Mouse (Mus musculus): Measurements from ENCODE around the gene Slc39a9. TPM values are rescaled to one million over a fixed set of nuclear protein-coding genes. Genes with fewer than 3 reads are reported as not detected.
A peak's percentile ranks its signal among the peaks of the same experiment; 100 is the strongest.

Gene Slc39a9
- 23.2 and 25.8 TPM in 2 replicates for polyA plus RNA-seq (2015; fragmentation: Nextera tagmentation; extraction: Ambion mirVana)

DNA sequence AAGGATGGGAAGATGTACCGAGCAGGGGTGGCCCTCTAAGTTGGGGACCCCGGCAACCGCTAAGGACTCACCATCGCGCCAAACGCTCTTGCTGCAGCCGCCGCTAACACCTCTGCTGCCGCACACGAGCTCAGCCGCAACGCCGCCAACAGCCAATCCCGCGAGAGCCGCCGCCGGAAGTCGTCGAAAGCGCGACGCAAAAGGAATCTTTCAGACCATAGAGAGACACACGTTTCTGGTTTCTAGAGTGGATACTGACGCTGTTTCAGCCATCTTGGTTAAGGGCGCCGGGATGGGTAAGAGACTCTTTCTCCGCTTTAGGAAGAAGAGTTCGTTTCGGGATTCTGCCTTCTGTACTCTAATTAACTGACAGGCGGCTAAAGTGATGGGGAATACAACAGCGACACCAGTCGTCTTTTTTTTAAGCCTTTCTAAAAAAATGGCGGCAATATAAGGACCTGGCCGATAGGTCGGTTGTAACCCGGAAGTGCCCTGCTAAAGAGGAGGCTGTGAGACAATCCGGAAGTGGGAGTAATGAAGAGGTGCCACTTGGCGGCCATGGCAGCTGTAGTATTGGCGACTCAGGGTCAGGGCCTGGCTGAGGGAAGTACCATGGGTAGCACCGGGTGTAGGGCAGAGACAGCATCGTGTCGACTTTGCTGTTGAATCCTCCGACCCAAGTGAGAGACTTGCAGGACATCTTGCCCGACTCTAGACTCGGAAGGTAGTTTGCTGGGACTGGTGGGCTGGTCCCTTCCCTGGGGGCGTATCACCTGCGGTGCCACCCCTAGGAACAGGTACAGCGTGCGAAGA lies at the start of gene Slc39a9, which contains the start of gene Erh:
TSS of gene Slc39a9 (plus strand) at position 191 of the 813 bp plus-strand sequence.
TSS of gene Erh (minus strand) at position 649 of the 813 bp plus-strand sequence.
- Histone ChIP-seq H3K4me1 (peaks cover 31% of the 10 kb centered on the region), H3K27me3 (no peaks in the 10 kb centered on the region), H3K4me2 (replicated peaks) (peak within 1 kb of the TSS; percentile 72), H3K9me3 (replicated peaks) (no peaks in the 10 kb centered on the region), H3K27ac (replicated peaks) (peak within 1 kb of the TSS; percentile 85), H3K9ac (peak within 1 kb of the TSS; percentile 96), H3K36me3 (peaks cover 32% of the 10 kb centered on the region), H3K4me3 (replicated peaks) (peak within 1 kb of the TSS; percentile 96)
- under 1% methylated on average over 50 of the region's 50 CpGs for WGBS
- peak; percentile 95 for ATAC-seq (ENCODE audit: insufficient number of reproducible peaks, low FRiP score, low TSS enrichment, low read depth)

DNA sequence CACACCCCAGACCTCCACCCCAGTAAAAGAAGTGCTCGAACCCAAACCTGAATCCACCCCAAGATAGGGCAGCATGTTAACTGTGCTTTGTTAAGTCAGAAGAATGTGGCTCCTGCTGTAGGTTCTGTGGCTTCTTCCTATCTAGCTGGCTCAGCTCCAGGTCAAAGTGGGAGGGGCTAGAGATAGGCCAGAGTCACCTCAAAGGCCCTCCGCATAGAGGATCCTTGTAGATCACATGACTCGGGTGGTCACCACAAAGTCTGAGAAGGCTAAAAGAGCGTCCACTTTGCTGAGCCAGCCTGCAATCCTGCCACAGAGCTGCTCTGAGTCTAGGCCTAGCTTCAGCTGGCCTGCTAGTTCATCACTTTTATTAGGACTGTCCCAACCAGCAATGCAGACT lies 49.5 kb upstream of the Slc39a9 start:
- no peak for ATAC-seq (ENCODE audit: insufficient number of reproducible peaks, low FRiP score, low TSS enrichment, low read depth)
- no peaks in the 10 kb centered on the region; the same call in 1 of the 2 replicates for H3K36me3 ChIP-seq
- no peak overlapping the region for H3K9ac ChIP-seq
- H3K4me3 ChIP-seq (replicated peaks), result no peak overlapping the region
- no peak overlapping the region for H3K27ac ChIP-seq (replicated peaks)
- no peaks in the 10 kb centered on the region for H3K4me1 ChIP-seq
- H3K9me3 ChIP-seq (replicated peaks), result no peaks in the 10 kb centered on the region
- no peaks in the 10 kb centered on the region for H3K27me3 ChIP-seq
- no peak overlapping the region for H3K4me2 ChIP-seq (replicated peaks)
- 85% methylated on average over 4 of the region's 4 CpGs for WGBS

GRCm38 (mm10) chr12:80594781-80595180 lies 48.9 kb upstream of the Slc39a9 start:
- Histone ChIP-seq H3K27ac (replicated peaks) (no peak overlapping the region), H3K9me3 (replicated peaks) (no peaks in the 10 kb centered on the region), H3K4me2 (replicated peaks) (no peak overlapping the region), H3K4me1 (no peaks in the 10 kb centered on the region), H3K36me3 (no peaks in the 10 kb centered on the region; the same call in 1 of the 2 replicates), H3K4me3 (replicated peaks) (no peak overlapping the region), H3K27me3 (no peaks in the 10 kb centered on the region), H3K9ac (no peak overlapping the region)
- 88% methylated on average over 4 of the region's 4 CpGs for WGBS
- no peak for ATAC-seq (ENCODE audit: insufficient number of reproducible peaks, low FRiP score, low TSS enrichment, low read depth)

DNA sequence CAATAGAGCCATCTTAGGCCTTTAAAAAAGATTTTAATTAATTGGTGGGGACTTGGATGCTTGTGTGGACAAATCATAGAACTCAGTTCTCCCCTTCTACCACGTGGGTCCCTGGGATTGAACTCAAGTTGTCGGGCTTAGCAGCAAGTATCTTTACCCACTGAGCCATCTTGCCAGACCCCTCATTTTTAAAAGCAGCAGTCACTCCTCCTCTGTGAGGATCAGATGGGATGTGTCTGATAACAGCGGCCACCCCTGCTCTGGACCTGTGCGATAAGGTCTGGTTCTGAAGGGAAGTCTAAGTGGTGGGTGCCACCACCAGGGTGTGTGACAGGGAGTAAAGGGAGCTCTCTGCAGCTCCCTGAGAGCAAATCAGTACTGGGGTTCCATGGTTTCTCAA lies 48.1 kb upstream of the Slc39a9 start:
- Histone ChIP-seq H3K9me3 (replicated peaks) (no peaks in the 10 kb centered on the region), H3K27ac (replicated peaks) (no peak overlapping the region), H3K36me3 (no peaks in the 10 kb centered on the region), H3K4me1 (no peaks in the 10 kb centered on the region), H3K4me3 (replicated peaks) (no peak overlapping the region), H3K27me3 (no peaks in the 10 kb centered on the region), H3K4me2 (replicated peaks) (no peak overlapping the region), H3K9ac (no peak overlapping the region)
- WGBS, result 92% methylated on average over 4 of the region's 4 CpGs
- no peak; the same call in 1 of the 2 replicates for ATAC-seq (ENCODE audit: insufficient number of reproducible peaks, low FRiP score, low TSS enrichment, low read depth)

GRCm38 (mm10) chr12:80595968-80596367 lies 47.7 kb upstream of the Slc39a9 start:
- ATAC-seq (ENCODE audit: insufficient number of reproducible peaks, low FRiP score, low TSS enrichment, low read depth), result no peak
- WGBS, result 82% methylated on average over 4 of the region's 4 CpGs
- Histone ChIP-seq H3K4me3 (replicated peaks) (no peak overlapping the region), H3K9ac (no peak overlapping the region), H3K4me2 (replicated peaks) (no peak overlapping the region), H3K4me1 (no peaks in the 10 kb centered on the region), H3K9me3 (replicated peaks) (no peaks in the 10 kb centered on the region), H3K27me3 (no peaks in the 10 kb centered on the region), H3K36me3 (no peaks in the 10 kb centered on the region), H3K27ac (replicated peaks) (no peak overlapping the region)

DNA sequence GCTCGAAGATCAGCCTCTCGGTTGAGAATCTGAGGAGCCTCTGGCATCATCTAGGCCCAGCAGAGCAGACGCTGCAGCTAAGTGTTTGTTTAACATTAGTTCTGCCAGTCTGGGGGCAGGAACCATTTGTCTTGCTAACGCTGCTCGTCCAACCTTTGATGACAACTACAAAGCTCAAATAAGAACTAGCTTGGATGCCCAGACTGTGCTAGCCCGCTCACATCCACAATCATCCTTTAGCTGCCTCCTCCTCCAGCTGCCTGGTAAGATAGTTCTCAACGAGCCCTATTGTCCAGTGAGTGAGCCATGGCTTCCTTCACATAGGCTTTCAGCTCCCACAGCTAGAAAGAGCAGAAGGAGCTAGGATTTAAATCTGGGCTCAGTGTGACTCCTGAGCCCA lies 45.4 kb upstream of the Slc39a9 start:
- no peak overlapping the region for H3K27ac ChIP-seq (replicated peaks)
- H3K4me2 ChIP-seq (replicated peaks), result no peak overlapping the region
- H3K9me3 ChIP-seq (replicated peaks), result no peaks in the 10 kb centered on the region
- H3K36me3 ChIP-seq, result no peaks in the 10 kb centered on the region
- no peak for ATAC-seq (ENCODE audit: insufficient number of reproducible peaks, low FRiP score, low TSS enrichment, low read depth)
- H3K9ac ChIP-seq, result no peak overlapping the region
- no peaks in the 10 kb centered on the region for H3K27me3 ChIP-seq
- 31% methylated on average over 7 of the region's 7 CpGs for whole genome bisulfite sequencing
- H3K4me1 ChIP-seq, result peaks cover 2% of the 10 kb centered on the region
- no peak overlapping the region for H3K4me3 ChIP-seq (replicated peaks)

DNA sequence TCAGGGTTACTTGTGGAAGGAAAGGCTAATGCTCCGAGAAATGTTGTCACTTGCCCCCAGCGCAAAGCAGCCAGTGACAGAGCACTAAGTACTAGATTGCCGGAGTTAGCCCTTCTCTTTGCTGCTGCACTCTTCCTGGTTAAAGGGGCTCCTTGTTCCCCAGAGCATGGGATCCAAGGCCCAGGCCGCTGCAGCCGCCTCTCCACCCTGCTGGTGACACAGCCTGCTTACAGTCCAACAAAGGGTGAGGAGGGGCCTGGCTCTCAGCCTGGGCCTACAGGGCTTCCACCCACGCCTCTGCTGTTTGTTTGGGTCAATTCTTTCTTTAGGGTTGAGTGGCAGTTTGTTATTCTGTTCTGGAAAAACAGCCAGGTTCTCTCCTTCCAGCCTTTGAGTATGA lies 44.9 kb upstream of the Slc39a9 start:
- Histone ChIP-seq H3K4me2 (replicated peaks) (no peak overlapping the region), H3K4me3 (replicated peaks) (no peak overlapping the region), H3K4me1 (peaks cover 7% of the 10 kb centered on the region), H3K27ac (replicated peaks) (no peak overlapping the region), H3K9me3 (replicated peaks) (no peaks in the 10 kb centered on the region), H3K9ac (no peak overlapping the region), H3K27me3 (no peaks in the 10 kb centered on the region), H3K36me3 (no peaks in the 10 kb centered on the region)
- 0 out of 2 replicates have a peak, but pooled peaks have one; percentile 36 for ATAC-seq (ENCODE audit: insufficient number of reproducible peaks, low FRiP score, low TSS enrichment, low read depth)
- WGBS, result 58% methylated on average over 6 of the region's 6 CpGs

DNA sequence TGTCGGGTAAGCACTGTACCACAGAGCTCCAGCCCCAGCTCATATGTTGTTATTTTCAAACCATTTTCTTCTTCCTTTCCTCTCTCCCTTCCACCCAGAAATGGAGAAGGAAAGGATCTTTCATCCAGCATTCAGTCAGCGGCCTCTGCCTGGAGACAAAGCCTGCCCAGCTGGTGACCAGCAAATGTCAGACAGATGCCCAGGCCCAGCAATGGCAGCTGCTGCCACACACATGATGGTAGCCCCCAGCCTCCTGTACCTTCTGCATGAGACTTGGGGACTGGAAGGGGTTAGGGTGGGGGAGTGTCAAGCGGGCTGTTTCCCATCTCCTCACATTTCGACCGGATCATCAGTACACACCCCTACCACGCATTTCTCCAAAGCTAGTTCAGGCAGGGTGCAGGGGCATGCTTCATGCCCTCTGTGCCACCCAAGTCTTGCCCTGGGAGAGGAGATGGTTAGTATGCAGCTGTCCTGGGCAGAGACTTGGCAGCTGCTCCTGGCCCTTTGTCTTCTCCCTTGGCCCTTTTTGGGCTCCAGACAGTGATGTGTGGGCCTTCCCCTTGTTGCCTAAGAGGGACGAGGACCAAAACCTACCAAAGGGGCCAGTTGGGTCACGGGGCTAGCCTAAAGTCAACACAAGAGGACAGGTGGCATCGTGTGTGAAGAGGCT lies 42.0 kb upstream of the Slc39a9 start:
- Histone ChIP-seq H3K4me3 (replicated peaks) (no peak overlapping the region), H3K9ac (no peak overlapping the region), H3K27me3 (no peaks in the 10 kb centered on the region), H3K27ac (replicated peaks) (no peak overlapping the region), H3K4me2 (replicated peaks) (no peak overlapping the region), H3K9me3 (replicated peaks) (no peaks in the 10 kb centered on the region), H3K4me1 (peaks cover 11% of the 10 kb centered on the region), H3K36me3 (no peaks in the 10 kb centered on the region)
- WGBS, result 77% methylated on average over 9 of the region's 9 CpGs
- ATAC-seq (ENCODE audit: insufficient number of reproducible peaks, low FRiP score, low TSS enrichment, low read depth), result no peak

- Histone ChIP-seq H3K9me3 (replicated peaks) (no peaks in the 10 kb centered on the region), H3K36me3 (no peaks in the 10 kb centered on the region), H3K27me3 (no peaks in the 10 kb centered on the region), H3K4me3 (replicated peaks) (no peak overlapping the region), H3K4me1 (peaks cover 11% of the 10 kb centered on the region), H3K27ac (replicated peaks) (no peak overlapping the region), H3K9ac (no peak overlapping the region), H3K4me2 (replicated peaks) (no peak overlapping the region)
- 94% methylated on average over 5 of the region's 5 CpGs for WGBS
- ATAC-seq (ENCODE audit: insufficient number of reproducible peaks, low FRiP score, low TSS enrichment, low read depth), result no peak
These were observed 41.3 kb upstream of the Slc39a9 start for GRCm38 (mm10) chr12:80602432-80602831.

GRCm38 (mm10) chr12:80603566-80603965 lies 40.1 kb upstream of the Slc39a9 start:
- WGBS, result 56% methylated on average over 4 of the region's 4 CpGs
- Histone ChIP-seq H3K4me3 (replicated peaks) (no peak overlapping the region), H3K4me1 (peaks cover 11% of the 10 kb centered on the region), H3K4me2 (replicated peaks) (no peak overlapping the region), H3K9me3 (replicated peaks) (no peaks in the 10 kb centered on the region), H3K27me3 (no peaks in the 10 kb centered on the region), H3K9ac (no peak overlapping the region), H3K36me3 (no peaks in the 10 kb centered on the region), H3K27ac (replicated peaks) (no peak overlapping the region; the same call in 1 of the 2 replicates)
- no peak for ATAC-seq (ENCODE audit: insufficient number of reproducible peaks, low FRiP score, low TSS enrichment, low read depth)

DNA sequence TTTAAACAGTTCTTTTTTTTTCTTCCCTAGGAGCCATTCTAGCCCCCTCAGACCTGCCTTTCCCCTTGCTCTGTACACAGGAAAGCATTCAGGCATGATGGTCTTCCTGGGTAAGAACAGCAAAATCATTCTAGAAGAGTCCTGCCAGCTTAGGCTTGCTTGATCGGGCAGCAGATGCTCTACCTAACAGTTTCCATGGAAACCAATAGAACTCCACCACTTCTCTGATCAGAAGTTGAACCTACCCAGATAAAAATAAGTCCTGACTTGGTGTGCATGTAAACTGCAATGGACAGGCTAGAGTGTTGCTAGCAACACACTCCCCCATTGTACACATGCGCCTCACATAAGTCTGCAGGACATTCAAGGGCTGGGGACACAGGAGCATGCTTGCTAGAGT lies 39.5 kb upstream of the Slc39a9 start:
- Histone ChIP-seq H3K27ac (replicated peaks) (no peak overlapping the region), H3K27me3 (no peaks in the 10 kb centered on the region), H3K4me1 (peaks cover 11% of the 10 kb centered on the region), H3K36me3 (no peaks in the 10 kb centered on the region), H3K4me2 (replicated peaks) (no peak overlapping the region), H3K9me3 (replicated peaks) (no peaks in the 10 kb centered on the region), H3K4me3 (replicated peaks) (no peak overlapping the region), H3K9ac (no peak overlapping the region)
- 93% methylated on average over 2 of the region's 2 CpGs for WGBS
- ATAC-seq (ENCODE audit: insufficient number of reproducible peaks, low FRiP score, low TSS enrichment, low read depth), result no peak

All from embryonic facial prominence, embryonic 15.5 days (tissue).